Mouse (Mus musculus) intestine, embryonic 15.5 days (tissue): ENCODE data around the gene Atp8b5. TPM values are rescaled to one million over a fixed set of nuclear protein-coding genes. Genes with fewer than 3 reads are reported as not detected.

ENCODE experiments used
- ATAC-seq: fragments of 200-750 bp; cut with Nextera tagmentation; 2 replicates; pipeline ENCODE4 v1.8.0; 2017; ENCODE audit warnings: moderate TSS enrichment, moderate library complexity
- H3K27ac ChIP-seq: fragments of 300-500 bp; sonication (generic); 2 replicates; pipeline ENCODE4 v1.5.1; 2015; ENCODE audit warnings: mild to moderate bottlenecking, inconsistent platforms
- H3K27me3 ChIP-seq: fragments of 300-500 bp; sonication (generic); replicated peaks from 2 replicates; pipeline ENCODE4 v1.6.1; 2015; ENCODE audit warnings: inconsistent platforms
- H3K36me3 ChIP-seq: fragments of 300-500 bp; sonication (generic); 2 replicates; pipeline ENCODE4 v1.6.1; 2015; ENCODE audit warnings: inconsistent platforms
- H3K4me1 ChIP-seq: fragments of 300-500 bp; sonication (generic); replicated peaks from 2 replicates; pipeline ENCODE4 v1.6.1; 2015; ENCODE audit warnings: inconsistent platforms
- H3K4me2 ChIP-seq: fragments of 300-500 bp; sonication (generic); replicated peaks from 2 replicates; pipeline ENCODE4 v1.6.1; 2015; ENCODE audit warnings: mild to moderate bottlenecking, inconsistent platforms
- H3K4me3 ChIP-seq: fragments of 300-500 bp; sonication (generic); replicated peaks from 2 replicates; pipeline ENCODE4 v1.5.1; 2015; ENCODE audit warnings: inconsistent platforms
- H3K9ac ChIP-seq: fragments of 300-500 bp; sonication (generic); 2 replicates; pipeline ENCODE4 v1.6.1; 2015; ENCODE audit warnings: inconsistent platforms
- H3K9me3 ChIP-seq: fragments of 300-500 bp; sonication (generic); 2 replicates; pipeline ENCODE4 v1.6.1; 2016; ENCODE audit warnings: inconsistent platforms
- WGBS: fragments of 180-500 bp; shearing (Covaris S2); methylation state at CpG from one replicate; pipeline ENCODE4 v1.1.7; 2015; 5-methylcytosine and 5-hydroxymethylcytosine counted together
- polyA plus RNA-seq: library from polyadenylated mRNA; unstranded; fragments of >200 nt; fragmentation: Nextera tagmentation; extraction: Ambion mirVana; gene quantifications from 2 replicates; pipeline ENCODE4 v1.2.1, GENCODE M21; 2015

Atp8b5 gene
- polyA plus RNA-seq, 1 experiment from 2014 or later: 0.85 TPM

DNA sequence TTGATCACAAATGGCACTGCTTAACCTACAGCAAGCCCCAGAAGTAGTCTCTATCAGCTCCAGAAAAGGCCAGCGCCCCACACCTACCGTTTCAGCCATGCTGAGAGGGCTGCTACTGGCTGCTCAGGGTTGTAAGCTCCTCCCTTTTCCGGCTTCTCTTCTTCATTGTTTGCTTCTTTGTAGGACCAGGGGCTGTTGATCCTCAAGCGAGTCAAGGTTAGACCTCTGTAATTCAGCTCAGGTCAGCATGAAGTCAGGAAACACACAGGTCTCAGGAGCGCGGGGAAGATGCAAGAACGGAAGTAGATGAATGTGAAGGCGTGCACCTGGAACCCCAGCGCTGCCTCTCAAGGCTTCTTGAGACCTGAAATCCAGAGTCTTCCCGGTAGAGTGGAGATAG, 137.7 kb downstream of the Atp8b5 start:
- no peak for ATAC-seq
- WGBS: 92% methylated on average over 10 of the region's 10 CpGs
- Histone ChIP-seq H3K4me2 (no peak overlapping the region), H3K9me3 (no peaks in the 10 kb centered on the region), H3K4me3 (no peak overlapping the region), H3K36me3 (no peaks in the 10 kb centered on the region), H3K27ac (no peak overlapping the region), H3K4me1 (peaks cover 47% of the 10 kb centered on the region), H3K9ac (no peak overlapping the region), H3K27me3 (no peaks in the 10 kb centered on the region)

DNA sequence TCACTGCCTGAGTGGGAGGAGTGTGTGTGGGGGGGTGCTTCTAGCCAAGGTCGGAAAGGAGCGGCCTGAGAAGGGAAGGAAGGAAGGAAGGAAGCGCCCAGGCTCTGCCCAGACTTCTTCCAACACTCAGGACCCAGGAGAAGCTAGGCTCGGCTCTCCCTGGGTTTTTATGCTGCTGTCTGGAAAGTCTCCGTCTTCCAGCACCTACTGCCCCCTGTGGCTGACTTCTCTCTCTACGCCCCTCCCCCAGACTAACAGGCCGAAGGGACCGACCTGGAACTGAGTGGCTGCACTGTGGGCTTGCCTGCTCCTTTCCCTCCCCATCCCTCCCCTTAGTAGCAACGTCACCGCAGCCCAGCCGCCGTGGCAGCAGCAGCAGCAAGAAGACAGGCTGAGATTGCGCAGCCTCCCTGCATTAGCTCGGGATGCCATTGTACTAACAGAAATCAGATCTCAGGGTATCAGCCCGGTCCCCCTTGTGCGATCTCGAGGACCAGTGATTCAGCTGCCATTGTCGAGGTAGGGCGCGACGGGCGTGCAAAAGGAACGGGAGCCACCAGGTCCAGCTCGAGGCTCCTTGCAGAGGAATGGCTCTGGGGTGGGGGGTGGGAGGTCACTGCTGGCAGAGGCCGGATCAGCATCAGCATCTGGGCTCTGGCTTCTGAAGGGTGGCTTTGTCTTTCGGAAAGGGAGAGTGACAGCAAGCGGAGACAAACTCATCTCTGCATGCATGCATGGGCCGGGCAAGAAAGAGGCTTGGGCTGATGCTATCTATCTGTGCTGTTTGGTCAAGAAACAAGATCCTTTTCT, 139.4 kb downstream of the Atp8b5 start:
- Histone ChIP-seq H3K27ac (peak overlapping the region; percentile 79), H3K9me3 (no peaks in the 10 kb centered on the region), H3K4me1 (peaks cover 34% of the 10 kb centered on the region), H3K27me3 (no peaks in the 10 kb centered on the region), H3K4me2 (peak overlapping the region; percentile 59), H3K9ac (peak overlapping the region; percentile 58), H3K36me3 (no peaks in the 10 kb centered on the region), H3K4me3 (peak overlapping the region; percentile 44)
- 7% methylated on average over 28 of the region's 28 CpGs for WGBS
- ATAC-seq: peak; percentile 93

DNA sequence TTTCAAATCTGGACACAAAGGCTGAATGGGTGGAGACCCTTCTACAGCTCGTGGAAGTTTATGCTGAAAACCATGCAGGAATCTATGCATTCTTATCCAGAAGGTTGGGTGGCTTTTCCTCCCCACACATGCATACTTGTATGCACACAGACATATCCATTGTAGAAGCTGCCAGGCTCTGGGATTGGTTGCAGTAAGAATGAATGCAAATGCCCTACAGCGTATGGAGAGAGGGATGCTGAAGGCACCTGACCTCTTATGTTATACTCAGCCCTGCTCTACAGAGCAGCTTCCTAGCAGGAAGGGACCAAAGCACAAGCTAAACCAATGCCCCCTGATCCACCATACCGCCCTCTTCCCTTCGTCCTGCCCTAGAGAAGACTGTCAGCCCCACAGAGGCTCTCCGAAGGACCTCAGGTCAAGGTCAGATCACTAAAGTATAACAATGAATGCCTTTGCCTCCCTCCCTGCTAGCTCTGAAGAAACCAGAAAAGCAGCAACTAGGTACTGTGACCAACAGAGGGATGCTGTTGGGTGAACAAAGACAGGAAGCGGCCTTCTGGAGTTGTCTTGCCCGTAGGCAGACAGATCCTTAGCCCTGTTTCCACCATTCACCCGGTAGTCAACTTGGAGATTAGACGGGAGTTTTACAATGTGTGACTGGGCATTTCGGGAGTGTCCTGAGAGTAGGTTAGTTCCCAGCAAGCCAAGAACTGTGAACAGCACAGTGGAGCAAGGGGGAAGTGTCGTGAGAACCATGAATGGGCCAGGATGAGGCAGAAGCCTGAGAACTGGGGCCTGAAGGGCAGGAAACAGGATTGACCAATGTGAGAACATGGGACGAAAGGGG, 140.3 kb downstream of the Atp8b5 start:
- H3K27me3 ChIP-seq: no peaks in the 10 kb centered on the region
- 67% methylated on average over 12 of the region's 12 CpGs for whole genome bisulfite sequencing
- ATAC-seq: no peak
- peaks cover 27% of the 10 kb centered on the region for H3K4me1 ChIP-seq
- peak overlapping the region; percentile 79 for H3K27ac ChIP-seq
- peak overlapping the region; percentile 44 for H3K4me3 ChIP-seq
- H3K4me2 ChIP-seq: peak overlapping the region; percentile 59
- peak overlapping the region; percentile 58 for H3K9ac ChIP-seq
- H3K9me3 ChIP-seq: no peaks in the 10 kb centered on the region
- H3K36me3 ChIP-seq: no peaks in the 10 kb centered on the region

GRCm38 (mm10) chr4:43414761-43415160, 147.8 kb downstream of the Atp8b5 start:
- H3K9me3 ChIP-seq: no peaks in the 10 kb centered on the region
- WGBS: 88% methylated on average over 14 of the region's 14 CpGs
- 0 out of 2 replicates have a peak, but pooled peaks cover 11% of the 10 kb centered on the region for H3K4me1 ChIP-seq
- H3K9ac ChIP-seq: no peak overlapping the region
- H3K4me3 ChIP-seq: no peak overlapping the region
- H3K4me2 ChIP-seq: no peak overlapping the region
- ATAC-seq: no peak
- H3K27ac ChIP-seq: no peak overlapping the region
- H3K27me3 ChIP-seq: no peaks in the 10 kb centered on the region
- peaks cover 19% of the 10 kb centered on the region; the same call in 1 of the 2 replicates for H3K36me3 ChIP-seq

- H3K4me3 ChIP-seq: no peak overlapping the region
- 92% methylated on average over 29 of the region's 29 CpGs for WGBS
- H3K36me3 ChIP-seq: peaks cover 19% of the 10 kb centered on the region; the same call in 1 of the 2 replicates
- H3K9me3 ChIP-seq: no peaks in the 10 kb centered on the region
- no peak overlapping the region for H3K4me2 ChIP-seq
- H3K27me3 ChIP-seq: no peaks in the 10 kb centered on the region
- H3K4me1 ChIP-seq: 0 out of 2 replicates have a peak, but pooled peaks cover 16% of the 10 kb centered on the region
- H3K27ac ChIP-seq: no peak overlapping the region
- H3K9ac ChIP-seq: no peak overlapping the region
- no peak for ATAC-seq
Observed at GRCm38 (mm10) chr4:43415221-43416070, 148.5 kb downstream of the Atp8b5 start.

DNA sequence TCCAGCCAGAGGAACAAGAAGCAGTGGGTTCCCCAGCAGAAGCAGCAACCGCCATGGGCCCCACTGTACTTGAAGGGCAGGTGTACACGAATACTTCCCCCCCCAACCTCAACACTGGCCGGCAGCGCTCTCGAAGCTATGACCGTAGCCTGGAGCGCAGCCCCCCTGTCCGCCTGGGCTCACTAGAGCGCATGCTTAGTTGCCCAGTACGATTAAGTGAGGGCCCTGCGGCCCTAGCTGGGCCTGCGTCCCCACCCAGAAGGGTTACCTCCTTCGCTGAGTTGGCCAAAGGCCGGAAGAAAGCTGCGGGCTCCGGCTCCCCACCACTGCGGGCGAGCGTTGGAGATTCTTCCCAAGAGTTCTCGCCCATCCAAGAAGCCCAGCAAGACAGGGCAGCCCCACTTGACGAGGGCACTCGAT, 149.1 kb downstream of the Atp8b5 start:
- H3K27ac ChIP-seq: no peak overlapping the region
- ATAC-seq: no peak
- 97% methylated on average over 22 of the region's 22 CpGs for WGBS

DNA sequence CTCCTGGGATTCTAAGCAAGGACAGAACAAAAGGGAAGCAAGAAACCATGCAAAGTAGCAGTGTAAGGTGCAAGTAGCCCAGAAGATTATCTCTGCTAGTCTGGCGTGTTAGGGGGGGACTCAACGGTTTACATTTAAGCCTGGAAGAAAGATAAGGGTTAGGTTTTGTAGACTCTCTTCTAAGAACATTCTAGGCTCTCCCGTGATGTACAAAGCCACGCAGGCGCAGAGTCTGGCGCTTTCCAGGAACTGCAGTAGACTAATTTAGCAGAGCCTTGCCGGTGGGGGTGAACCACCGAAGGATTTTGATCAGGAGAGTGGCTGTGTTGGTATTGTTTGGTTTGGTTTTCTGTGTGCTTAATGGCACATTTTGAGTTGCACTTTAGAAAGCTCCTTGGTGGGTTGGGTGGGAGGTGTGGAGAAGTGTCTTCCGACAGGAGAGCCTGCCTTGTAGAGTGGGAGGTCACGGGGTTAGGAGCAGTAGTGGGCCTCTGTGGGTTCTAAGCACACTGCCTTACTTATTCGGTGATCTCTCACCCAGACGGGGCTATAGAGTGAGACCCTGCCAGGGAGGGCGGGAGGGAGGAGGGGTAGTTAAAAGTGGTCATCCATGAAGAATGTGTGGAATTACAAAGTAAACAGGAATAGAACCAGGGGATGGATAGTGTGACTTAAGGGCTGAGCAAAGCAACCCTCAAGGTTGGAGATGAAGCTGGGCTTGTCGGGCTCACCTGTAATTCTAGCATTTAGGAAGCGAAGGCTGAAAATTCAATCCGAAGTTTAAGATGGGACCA, 150.5 kb downstream of the Atp8b5 start:
- ATAC-seq: no peak
- H3K4me2 ChIP-seq: no peak overlapping the region
- no peak overlapping the region for H3K4me3 ChIP-seq
- peaks cover 33% of the 10 kb centered on the region for H3K36me3 ChIP-seq
- WGBS: 62% methylated on average over 16 of the region's 16 CpGs
- no peaks in the 10 kb centered on the region for H3K27me3 ChIP-seq
- H3K27ac ChIP-seq: no peak overlapping the region
- no peak overlapping the region for H3K9ac ChIP-seq
- no peaks in the 10 kb centered on the region for H3K9me3 ChIP-seq
- H3K4me1 ChIP-seq: 0 out of 2 replicates have a peak, but pooled peaks cover 13% of the 10 kb centered on the region

More for the DNA sequence above, 149.1 kb downstream of the Atp8b5 start:
- no peak overlapping the region for H3K9ac ChIP-seq
- no peak overlapping the region for H3K4me3 ChIP-seq
- no peaks in the 10 kb centered on the region for H3K9me3 ChIP-seq
- H3K36me3 ChIP-seq: peaks cover 19% of the 10 kb centered on the region; the same call in 1 of the 2 replicates
- no peaks in the 10 kb centered on the region for H3K27me3 ChIP-seq
- no peak overlapping the region for H3K4me2 ChIP-seq
- H3K4me1 ChIP-seq: 0 out of 2 replicates have a peak, but pooled peaks cover 16% of the 10 kb centered on the region

- Histone ChIP-seq H3K9ac (no peak overlapping the region), H3K4me3 (no peak overlapping the region), H3K36me3 (peaks cover 42% of the 10 kb centered on the region), H3K4me2 (no peak overlapping the region), H3K27ac (no peak overlapping the region), H3K9me3 (no peaks in the 10 kb centered on the region), H3K27me3 (no peaks in the 10 kb centered on the region), H3K4me1 (0 out of 2 replicates have a peak, but pooled peaks cover 13% of the 10 kb centered on the region)
- no peak for ATAC-seq
- WGBS: 80% methylated on average over 4 of the region's 4 CpGs
Observed at GRCm38 (mm10) chr4:43418450-43418849, 151.5 kb downstream of the Atp8b5 start.

DNA sequence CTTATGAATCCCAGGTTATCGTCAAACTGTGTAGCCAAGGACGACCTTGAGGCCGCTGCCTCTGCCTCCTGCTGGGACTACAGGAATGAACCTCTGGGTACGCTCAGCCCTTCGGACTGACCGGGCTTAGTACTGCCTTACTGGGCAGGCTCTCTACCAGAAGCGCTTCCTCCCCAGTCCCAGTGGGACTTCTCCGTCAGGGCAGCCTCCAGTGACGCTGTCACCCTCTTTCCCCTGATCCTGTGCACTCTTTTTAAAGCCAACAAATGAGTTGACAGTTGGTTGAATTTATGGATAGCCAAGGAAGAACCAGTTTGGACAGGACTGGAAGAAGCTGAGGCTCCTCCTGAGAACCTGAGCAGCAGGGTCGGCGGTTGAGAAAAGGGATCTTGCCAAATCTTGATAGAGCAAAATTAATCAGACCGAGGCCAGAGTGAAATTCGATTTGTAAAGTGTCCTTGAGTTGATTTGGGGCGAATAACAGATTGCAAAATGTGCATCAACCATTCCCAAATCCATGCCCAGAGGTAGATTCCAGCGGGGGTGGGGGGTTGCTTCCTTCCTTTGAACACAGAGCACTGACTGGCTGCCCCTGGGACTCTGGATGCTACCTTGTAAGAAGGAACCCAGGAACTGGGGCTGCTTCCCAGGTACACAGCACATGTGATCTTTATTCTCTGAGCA, 152.2 kb downstream of the Atp8b5 start:
- Histone ChIP-seq H3K4me1 (0 out of 2 replicates have a peak, but pooled peaks cover 13% of the 10 kb centered on the region), H3K36me3 (peaks cover 48% of the 10 kb centered on the region), H3K9ac (no peak overlapping the region), H3K27ac (no peak overlapping the region), H3K4me3 (no peak overlapping the region), H3K9me3 (no peaks in the 10 kb centered on the region), H3K27me3 (no peaks in the 10 kb centered on the region), H3K4me2 (no peak overlapping the region)
- no peak for ATAC-seq
- WGBS: 61% methylated on average over 15 of the region's 15 CpGs

DNA sequence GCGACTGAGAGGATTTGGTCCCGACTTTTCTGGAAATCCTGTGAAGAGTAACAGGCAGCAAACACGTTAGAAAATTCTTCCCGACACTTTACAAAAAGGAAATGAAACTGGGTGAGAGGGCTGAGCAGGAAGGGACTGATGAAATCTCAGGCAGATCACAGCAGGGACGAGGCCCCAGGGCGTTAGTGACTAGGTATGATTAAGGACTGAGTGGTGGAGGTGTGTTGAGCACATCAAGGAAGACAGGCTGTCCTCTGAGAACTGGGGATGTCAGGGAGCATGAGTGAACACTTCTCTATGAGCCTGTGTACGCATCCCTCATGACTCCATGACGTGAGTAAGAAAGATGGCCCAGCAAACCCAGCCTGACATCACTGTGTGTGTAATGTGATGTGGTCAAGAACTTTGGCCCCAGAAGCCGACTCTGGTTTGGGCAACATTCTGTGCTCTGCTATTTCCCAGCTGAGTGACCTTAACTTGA, 152.9 kb downstream of the Atp8b5 start:
- no peak overlapping the region for H3K4me2 ChIP-seq
- no peak overlapping the region for H3K4me3 ChIP-seq
- H3K9ac ChIP-seq: no peak overlapping the region
- ATAC-seq: peak; percentile 9; the same call in 1 of the 2 replicates
- no peaks in the 10 kb centered on the region for H3K27me3 ChIP-seq
- no peaks in the 10 kb centered on the region for H3K9me3 ChIP-seq
- 0 out of 2 replicates have a peak, but pooled peaks cover 13% of the 10 kb centered on the region for H3K4me1 ChIP-seq
- WGBS: 67% methylated on average over 9 of the region's 9 CpGs
- peaks cover 53% of the 10 kb centered on the region for H3K36me3 ChIP-seq
- 0 out of 2 replicates have a peak overlapping the region, but pooled peaks have one; percentile 1 for H3K27ac ChIP-seq
